Mouse (Mus musculus) layer of hippocampus, adult 2 months (tissue): ENCODE measurements around the gene Popdc3. TPM values are rescaled to one million over a fixed set of nuclear protein-coding genes. Genes with fewer than 3 reads are reported as not detected.

Source experiments
- DNase-seq, 2 experiments: peaks; one replicate each; pipeline ENCODE4 v3.0.0; 2022; ENCODE audit warnings: low spot score in 2 of 2
- H3K27ac ChIP-seq: fragments of 200-600 bp; 2 replicates; pipeline ENCODE4 v1.8.1; 2022
- H3K4me3 ChIP-seq: fragments of 200-600 bp; 2 replicates; pipeline ENCODE4 v1.8.1; 2022; ENCODE audit warnings: mild to moderate bottlenecking
- CTCF ChIP-seq: fragments of 200-600 bp; conservative IDR thresholded peaks from 2 replicates; pipeline ENCODE4 v1.8.1; 2022; ENCODE audit warnings: antibody characterized with exemption, mild to moderate bottlenecking, moderate library complexity
- total RNA-seq, 2 experiments: library from RNA; stranded (reverse); gene quantifications; 2 replicates each; pipeline ENCODE4 v1.2.3; 2021

Gene Popdc3
- total RNA-seq, 2 experiments from 2014 or later, result 4.0 to 7.3 TPM

GRCm38 (mm10) chr10:45154557-45155060 lies 23.3 kb upstream of the Popdc3 start:
- Histone ChIP-seq H3K4me3 (no peak overlapping the region), H3K27ac (no peak overlapping the region)
- peak; percentile 9 to 32 for DNase-seq
- TF ChIP-seq CTCF, result no peak

GRCm38 (mm10) chr10:45165851-45166250 lies 12.0 kb upstream of the Popdc3 start:
- no peak for TF ChIP-seq CTCF
- no peak for DNase-seq
- Histone ChIP-seq H3K27ac (no peak overlapping the region), H3K4me3 (no peak overlapping the region)

- Histone ChIP-seq H3K27ac (no peak overlapping the region), H3K4me3 (no peak overlapping the region)
- TF ChIP-seq CTCF, result no peak
- no peak for DNase-seq
Observed at GRCm38 (mm10) chr10:45173927-45174326, 4.0 kb upstream of the Popdc3 start.

DNA sequence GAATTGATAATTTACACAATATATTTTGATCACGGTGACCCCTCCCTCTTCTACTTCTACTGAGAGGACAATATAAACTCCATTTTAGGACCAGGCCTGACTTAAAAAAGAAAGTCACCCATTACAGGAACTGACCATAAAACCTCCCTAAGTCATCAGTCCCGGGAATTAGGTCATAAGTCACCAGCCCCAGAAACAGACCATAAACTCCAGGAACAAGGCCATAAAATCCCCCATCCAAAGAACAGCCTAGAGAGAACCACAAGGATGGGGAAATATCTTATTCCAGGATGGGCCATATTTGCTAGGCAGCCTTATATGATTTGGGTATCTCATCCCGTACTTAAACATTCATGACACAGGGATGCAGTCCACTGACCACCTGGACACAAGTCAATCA lies 3.6 kb upstream of the Popdc3 start:
- no peak overlapping the region for H3K27ac ChIP-seq
- no peak for TF ChIP-seq CTCF
- H3K4me3 ChIP-seq, result no peak overlapping the region
- no peak for DNase-seq

GRCm38 (mm10) chr10:45180677-45181326 lies 2.9 kb downstream of the Popdc3 start:
- TF ChIP-seq CTCF, result no peak
- DNase-seq, result no peak
- Histone ChIP-seq H3K27ac (no peak overlapping the region), H3K4me3 (no peak overlapping the region)

DNA sequence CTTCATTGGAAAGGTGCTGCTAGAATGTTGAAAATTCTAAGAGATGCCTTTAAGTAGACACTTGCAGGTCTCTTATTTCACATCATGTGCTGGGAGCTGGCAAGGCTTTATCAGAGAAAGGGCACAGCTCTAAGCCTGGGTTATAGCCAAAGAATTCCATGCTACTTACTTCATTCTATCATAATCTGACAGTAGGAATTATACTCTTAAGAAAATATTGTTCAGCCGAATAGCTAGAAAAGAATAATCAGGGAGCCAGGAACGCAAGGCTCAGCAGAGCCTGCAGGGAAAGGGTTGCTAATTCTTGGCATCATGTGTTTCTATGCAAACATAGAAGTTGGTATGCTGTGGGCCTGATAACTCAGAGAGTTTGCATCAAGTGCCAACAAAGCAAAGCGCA lies 3.4 kb downstream of the Popdc3 start:
- Histone ChIP-seq H3K4me3 (no peak overlapping the region), H3K27ac (no peak overlapping the region)
- no peak for TF ChIP-seq CTCF
- no peak for DNase-seq

DNA sequence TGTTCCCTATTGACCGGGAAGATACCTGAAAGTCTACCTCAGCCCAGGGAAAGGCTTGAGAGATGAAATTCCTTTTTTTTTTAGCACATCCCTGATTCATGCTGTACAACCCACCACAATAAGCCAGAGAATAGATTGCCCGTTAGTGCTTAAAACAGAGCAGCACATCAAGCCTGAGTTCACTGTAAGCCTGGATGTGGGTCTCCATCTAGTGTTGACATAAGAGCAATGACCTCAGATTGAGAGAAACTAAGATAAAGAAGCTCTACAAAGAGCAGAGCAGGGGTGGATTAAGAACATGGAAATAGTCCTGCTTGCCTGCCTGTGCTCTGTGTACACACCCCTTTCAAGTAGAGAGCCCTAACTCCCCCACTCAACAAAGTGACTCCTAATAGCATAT lies 7.6 kb downstream of the Popdc3 start:
- no peak for DNase-seq
- no peak overlapping the region for H3K4me3 ChIP-seq
- TF ChIP-seq CTCF, result peak; percentile 59
- no peak overlapping the region for H3K27ac ChIP-seq

- H3K27ac ChIP-seq, result no peak overlapping the region
- DNase-seq, result no peak
- no peak overlapping the region for H3K4me3 ChIP-seq
- TF ChIP-seq CTCF, result no peak
Observed at GRCm38 (mm10) chr10:45193330-45194310, 15.7 kb downstream of the Popdc3 start.

- TF ChIP-seq CTCF, result no peak
- Histone ChIP-seq H3K4me3 (no peak overlapping the region), H3K27ac (no peak overlapping the region)
- DNase-seq, result no peak
Observed at GRCm38 (mm10) chr10:45194531-45194930, 16.6 kb downstream of the Popdc3 start.

DNA sequence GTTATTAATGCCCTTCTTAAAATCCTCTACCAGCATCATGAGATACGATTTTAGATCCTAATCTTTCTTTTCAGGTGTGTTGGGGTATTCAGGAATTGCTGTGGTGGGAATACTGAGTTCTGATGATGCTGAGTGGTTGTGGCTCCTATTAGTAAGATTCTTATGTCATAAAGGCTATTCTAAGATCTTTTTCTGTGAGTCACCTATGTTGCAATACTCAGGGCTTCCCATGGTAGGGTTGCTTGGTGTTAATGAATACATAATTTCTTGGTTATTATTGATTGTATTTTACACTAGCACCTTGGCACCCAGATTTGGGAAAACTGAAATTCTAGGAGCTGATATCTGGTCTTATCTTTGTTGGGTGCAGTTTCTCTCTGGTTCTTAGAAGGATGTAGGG lies 26.7 kb downstream of the Popdc3 start:
- Histone ChIP-seq H3K27ac (no peak overlapping the region), H3K4me3 (no peak overlapping the region)
- no peak for DNase-seq
- no peak for TF ChIP-seq CTCF

DNA sequence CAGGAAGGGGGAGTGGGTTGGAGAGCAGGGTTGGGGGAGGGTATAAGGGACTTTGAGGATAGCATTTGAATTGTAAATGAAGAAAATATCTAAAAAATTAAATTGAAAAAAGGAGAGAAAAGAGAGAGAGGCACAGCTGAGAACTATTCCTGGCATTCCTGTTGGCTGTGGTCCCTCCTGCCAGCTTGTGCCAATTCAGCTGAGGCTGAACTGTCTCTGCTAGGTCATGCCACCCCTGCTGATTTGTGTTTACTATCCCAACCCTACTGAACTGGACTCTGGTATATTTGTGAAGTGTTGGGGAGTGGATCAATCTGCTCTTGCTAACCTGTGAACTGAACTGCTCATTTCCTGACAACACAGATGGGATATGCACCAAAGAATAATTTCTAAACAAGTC lies 32.3 kb downstream of the Popdc3 start:
- TF ChIP-seq CTCF, result no peak
- no peak for DNase-seq
- no peak overlapping the region for H3K4me3 ChIP-seq
- no peak overlapping the region for H3K27ac ChIP-seq

- no peak for TF ChIP-seq CTCF
- Histone ChIP-seq H3K27ac (no peak overlapping the region), H3K4me3 (no peak overlapping the region)
- DNase-seq, result no peak
Observed at GRCm38 (mm10) chr10:45216676-45217075, 38.8 kb downstream of the Popdc3 start.

- Histone ChIP-seq H3K4me3 (no peak overlapping the region), H3K27ac (no peak overlapping the region)
- no peak for TF ChIP-seq CTCF
- DNase-seq, result no peak
Observed at GRCm38 (mm10) chr10:45229954-45230353, 52.1 kb downstream of the Popdc3 start.
